Mouse (Mus musculus) left cerebral cortex, postnatal 25 days (tissue): ENCODE data around the gene Banf1. TPM values are rescaled to one million over a fixed set of nuclear protein-coding genes. Genes with fewer than 3 reads are reported as not detected.
"Not testable (repeated sequence)": the region's sequence is repeated elsewhere in the genome, so short reads cannot be mapped to it uniquely, and the experiment has no call there.

Experiments used
- DNase-seq, 2 experiments: peaks; one replicate each; pipeline ENCODE4 v3.0.0; 2022; ENCODE audit warnings: low spot score in 2 of 2, mixed read lengths in 1 of 2
- intact Hi-C: fragments of 180-260 bp; cut with DNase I; formaldehyde crosslinking; loops from one replicate; pipeline ENCODE4 v1.15.1; 2025
- total RNA-seq, 2 experiments: library from RNA; stranded (reverse); gene quantifications; 2 replicates each; pipeline ENCODE4 v1.2.3; 2021

The Banf1 gene
- total RNA-seq, 2 experiments from 2014 or later = 83.4 to 84.4 TPM

GRCm38 (mm10) chr19:5383326-5383725 lies 16.4 kb upstream of the Banf1 start:
- intact Hi-C loops = no loop called here
- DNase-seq = no peak

- DNase-seq = no peak
- intact Hi-C loops = no loop called here
Observed at GRCm38 (mm10) chr19:5377446-5377845, 10.5 kb upstream of the Banf1 start.

GRCm38 (mm10) chr19:5374748-5375147 lies 7.8 kb upstream of the Banf1 start:
- no peak for DNase-seq
- intact Hi-C loops = no loop called here

- intact Hi-C loops = no loop called here
- peak in 1 of 2 experiments; percentile 31 for DNase-seq
Observed at GRCm38 (mm10) chr19:5374177-5374576, 7.2 kb upstream of the Banf1 start.

- no peak for DNase-seq
- intact Hi-C loops = no loop called here
Observed at GRCm38 (mm10) chr19:5372724-5373123, 5.8 kb upstream of the Banf1 start.

GRCm38 (mm10) chr19:5370932-5371331 lies 4.0 kb upstream of the Banf1 start:
- intact Hi-C loops = no loop called here
- no peak for DNase-seq

GRCm38 (mm10) chr19:5367455-5367854 lies 487 bp upstream of the Banf1 start:
- intact Hi-C loops = loop anchor here (5.0 kb wide), 1 partner anchor 70 kb away; the partner anchor contains the start of genes Gal3st3 and Sf3b2
- DNase-seq = no peak

GRCm38 (mm10) chr19:5366175-5367052 lies 554 bp downstream of the Banf1 start, which contains the start of gene Eif1ad:
Gene Eif1ad (plus strand): TSS chr19:5366741.
- DNase-seq = peak; percentile 97

GRCm38 (mm10) chr19:5365751-5366150 lies 1.2 kb downstream of the Banf1 start:
- intact Hi-C loops = loop anchor here (1.0 to 5.0 kb wide), 3 partner anchors 23 to 68 kb away; partner anchors contain the start of genes Drap1, Gal3st3, Sart1 and Sf3b2
- no peak for DNase-seq

More at GRCm38 (mm10) chr19:5366175-5367052, 554 bp downstream of the Banf1 start, which contains the start of gene Eif1ad:
- intact Hi-C loops = loop anchor here (1.0 to 5.0 kb wide), 3 partner anchors 22 to 69 kb away; partner anchors contain the start of genes Drap1, Gal3st3, Sart1 and Sf3b2

- intact Hi-C loops = no loop called here
- no peak for DNase-seq
Observed at GRCm38 (mm10) chr19:5364124-5364523, 2.8 kb downstream of the Banf1 start.

- no peak for DNase-seq
- intact Hi-C loops = no loop called here
Observed at GRCm38 (mm10) chr19:5362186-5362585, 4.8 kb downstream of the Banf1 start.

GRCm38 (mm10) chr19:5356080-5356479 lies 10.9 kb downstream of the Banf1 start:
- intact Hi-C loops = no loop called here

GRCm38 (mm10) chr19:5353609-5354008 lies 13.4 kb downstream of the Banf1 start:
- no peak for DNase-seq
- intact Hi-C loops = no loop called here

More at GRCm38 (mm10) chr19:5356080-5356479, 10.9 kb downstream of the Banf1 start:
- DNase-seq = no peak

- intact Hi-C loops = loop anchor here (5.0 kb wide), 1 partner anchor 47 kb away; no protein-coding TSS in a partner anchor
- DNase-seq = not testable (repeated sequence)
Observed at GRCm38 (mm10) chr19:5349502-5349873, 17.5 kb downstream of the Banf1 start, which contains the start of gene Cst6. Gene Cst6 (minus strand): TSS chr19:5349574.

- intact Hi-C loops = loop anchor here (5.0 kb wide), 1 partner anchor 47 kb away; no protein-coding TSS in a partner anchor
- DNase-seq = peak; percentile 25 to 40
Observed at GRCm38 (mm10) chr19:5348526-5349501, 18.2 kb downstream of the Banf1 start.

- intact Hi-C loops = loop anchor here (5.0 kb wide), 1 partner anchor 46 kb away; no protein-coding TSS in a partner anchor
- no peak for DNase-seq
Observed at GRCm38 (mm10) chr19:5348064-5348463, 18.9 kb downstream of the Banf1 start.

- intact Hi-C loops = loop anchor here (5.0 kb wide), 1 partner anchor 43 kb away; no protein-coding TSS in a partner anchor
- no peak for DNase-seq
Observed at GRCm38 (mm10) chr19:5345297-5346131, 21.5 kb downstream of the Banf1 start.

GRCm38 (mm10) chr19:5341360-5341759 lies 25.6 kb downstream of the Banf1 start:
- no peak for DNase-seq
- intact Hi-C loops = no loop called here
